In genomic region chr17:36042610-36043169, GRCm38 (mm10) we compare ENCODE assay signal across 7 mouse cellular contexts. TPM values are rescaled to one million over a fixed set of nuclear protein-coding genes. Genes with fewer than 3 reads are reported as not detected.
DNase-seq lines count a peak whose midpoint lies in the region; ATAC-seq lines count a peak whose summit lies in the region.
"Not testable (repeated sequence)": the region's sequence is repeated elsewhere in the genome, so short reads cannot be mapped to it uniquely, and the experiment has no call there.

H2-T22 (minus strand) TSS chr17:36042747.
Gm6034 (plus strand) TSS chr17:36042961.

- not testable (repeated sequence) for H3K4me1 ChIP-seq in intestine, embryonic 15.5 days (replicated peaks)

- H3K9me3 ChIP-seq in intestine, embryonic 15.5 days: not testable (repeated sequence)

- H3K9ac ChIP-seq in intestine, embryonic 15.5 days: peak within 1 kb of the TSS; percentile 37

- peak; percentile 99 for ATAC-seq in intestine, embryonic 15.5 days
- ATAC-seq in megakaryocyte progenitor cell, adult 5-6 weeks (replicated peaks; ENCODE audit: poor library complexity): peak; percentile 95

- 0 out of 2 replicates have a peak within 1 kb of the TSS, but pooled peaks have one; percentile 22 for H3K27ac ChIP-seq in intestine, embryonic 15.5 days

- not testable (repeated sequence) for H3K27me3 ChIP-seq in intestine, embryonic 15.5 days (replicated peaks)

- intact Hi-C loops in left cerebral cortex, postnatal 14 days (cut with DNase I): not testable (repeated sequence)

- peak within 1 kb of the TSS; percentile 41 for H3K4me3 ChIP-seq in intestine, embryonic 15.5 days (replicated peaks)

- H3K36me3 ChIP-seq in intestine, embryonic 15.5 days: not testable (repeated sequence)

- DNase-seq in adrenal gland, adult (ENCODE audit: inconsistent age in 2 of 2, low spot score in 1 of 2): peak; percentile 85 to 95
- peak; percentile 89 for DNase-seq in embryo, embryonic 11 days
- DNase-seq in gonadal fat pad, adult 2 months (ENCODE audit: low read depth): peak; percentile 68
- DNase-seq in left cerebral cortex, postnatal 14 days (ENCODE audit: low spot score in 2 of 2): peak; percentile 69 to 89
- peak; percentile 49 for DNase-seq in right cerebral cortex, postnatal 25 days

- WGBS in intestine, embryonic 15.5 days: under 1% methylated on average over 12 of the region's 12 CpGs

- H3K4me2 ChIP-seq in intestine, embryonic 15.5 days (replicated peaks): peak within 1 kb of the TSS; percentile 78

RNA-seq across cellular contexts. Expression of gene H2-T22, which starts in this region (rescaled TPM):
- polyA plus RNA-seq in gonadal fat pad, adult 2 months (2012; rRNA removed): 59.2 and 59.6 TPM in 2 replicates
- polyA plus RNA-seq in intestine, embryonic 15.5 days (2015; fragmentation: Nextera tagmentation; extraction: Ambion mirVana): 13.3 and 13.9 TPM in 2 replicates
- total RNA-seq in left cerebral cortex, postnatal 14 days (2021): 1 to 10 TPM; 4.3 to 6.7 TPM
- 31.2 and 31.9 TPM in 2 replicates for total RNA-seq in megakaryocyte progenitor cell, adult 5-6 weeks (2015)
- total RNA-seq in megakaryocyte progenitor cell, adult 5-6 weeks (2017): 37.9 and 39.7 TPM in 2 replicates

RNA-seq across cellular contexts. Expression of gene Gm6034, which starts in this region (rescaled TPM):
- polyA plus RNA-seq in gonadal fat pad, adult 2 months (2012; rRNA removed): 0.06 TPM in 1 of 2 replicates, not detected in the other
- polyA plus RNA-seq in intestine, embryonic 15.5 days (2015; fragmentation: Nextera tagmentation; extraction: Ambion mirVana): 0.11 and 0.25 TPM in 2 replicates
- total RNA-seq in left cerebral cortex, postnatal 14 days (2021): not detected
- not detected in 2 replicates for total RNA-seq in megakaryocyte progenitor cell, adult 5-6 weeks (2015)
- total RNA-seq in megakaryocyte progenitor cell, adult 5-6 weeks (2017): not detected in 2 replicates

Comparison
In these comparisons a context has a peak if more than half of its experiments do, and no peak if none do; other contexts are left out.
1. Peak in every context shown above with its lines: DNase-seq, ATAC-seq, H3K4me3 ChIP-seq and H3K27ac ChIP-seq.
2. RNA of gene H2-T22 (total RNA-seq): 31.2 to 39.7 TPM in megakaryocyte progenitor cell, adult 5-6 weeks; 4.3 to 6.7 TPM in left cerebral cortex, postnatal 14 days; every median in the first group is over 4 times any median in the second.